Mouse (Mus musculus) embryonic fibroblast, embryonic 13.5 days (primary cell): Measurements from ENCODE around the gene Mcm5.

Source experiments
- CTCF ChIP-seq: IDR thresholded peaks from 2 replicates; pipeline ENCODE4 v1.5.1; 2011; ENCODE audit warnings: mild to moderate bottlenecking, control low read depth, low read length, moderate library complexity, borderline replicate concordance; ENCODE audit not compliant: insufficient read depth
- POLR2A ChIP-seq: IDR thresholded peaks from 2 replicates; pipeline ENCODE4 v1.6.1; 2011; ENCODE audit warnings: low read depth, mild to moderate bottlenecking, control low read depth, low read length, moderate library complexity

GRCm38 (mm10) chr8:75078851-75079250, 30.5 kb upstream of the Mcm5 start:
- no peak for TF ChIP-seq POLR2A
- no peak for TF ChIP-seq CTCF
